Mouse (Mus musculus) stomach, postnatal 0 days (tissue): ENCODE data around the gene Cyp27b1. TPM values are rescaled to one million over a fixed set of nuclear protein-coding genes. Genes with fewer than 3 reads are reported as not detected.
"Not testable (repeated sequence)": the region's sequence is repeated elsewhere in the genome, so short reads cannot be mapped to it uniquely, and the experiment has no call there.

ENCODE experiments used
- ATAC-seq: fragments of 200-750 bp; cut with Nextera tagmentation; 2 replicates; pipeline ENCODE4 v1.8.0; 2017; ENCODE audit not compliant: low FRiP score, low TSS enrichment
- DNase-seq: peaks from one replicate; pipeline ENCODE4 v3.0.0-alpha.2; 2016; ENCODE audit warnings: low spot score
- H3K27ac ChIP-seq: fragments of 300-500 bp; sonication (generic); replicated peaks from 2 replicates; pipeline ENCODE4 v1.5.1; 2014; ENCODE audit warnings: mild to moderate bottlenecking, control low read depth
- H3K27me3 ChIP-seq: fragments of 300-500 bp; sonication (generic); 2 replicates; pipeline ENCODE4 v1.6.1; 2014; ENCODE audit warnings: low read length; ENCODE audit not compliant: control insufficient read depth, insufficient read depth
- H3K36me3 ChIP-seq: fragments of 300-500 bp; sonication (generic); 2 replicates; pipeline ENCODE4 v1.6.1; 2014; ENCODE audit warnings: low read length, mixed read lengths; ENCODE audit not compliant: control insufficient read depth, insufficient read depth
- H3K4me1 ChIP-seq: fragments of 300-500 bp; sonication (generic); replicated peaks from 2 replicates; pipeline ENCODE4 v1.6.1; 2014; ENCODE audit warnings: antibody characterized with exemption; ENCODE audit not compliant: control insufficient read depth, insufficient read depth
- H3K4me2 ChIP-seq: fragments of 300-500 bp; sonication (generic); replicated peaks from 2 replicates; pipeline ENCODE4 v1.6.1; 2014; ENCODE audit warnings: low read depth, mild to moderate bottlenecking, control low read depth, moderate library complexity
- H3K4me3 ChIP-seq: fragments of 300-500 bp; sonication (generic); 2 replicates; pipeline ENCODE4 v1.5.1; 2014; ENCODE audit warnings: low read depth, low read length, control low read depth
- H3K9ac ChIP-seq: fragments of 300-500 bp; sonication (generic); 2 replicates; pipeline ENCODE4 v1.6.1; 2014; ENCODE audit warnings: mild to moderate bottlenecking, low read length, control low read depth, mixed read lengths
- H3K9me3 ChIP-seq: fragments of 300-500 bp; sonication (generic); 2 replicates; pipeline ENCODE4 v1.6.1; 2016; ENCODE audit warnings: low read length; ENCODE audit not compliant: control insufficient read depth
- CTCF ChIP-seq: IDR thresholded peaks from 2 replicates; pipeline ENCODE4 v1.5.1; 2016; ENCODE audit warnings: antibody characterized with exemption, low read depth, mild to moderate bottlenecking, moderate library complexity
- EP300 ChIP-seq: optimal IDR thresholded peaks from 2 replicates; pipeline ENCODE3; 2016; ENCODE audit warnings: antibody characterized with exemption
- WGBS: fragments of 180-500 bp; shearing (Covaris S2); extraction: QIAGEN DNeasy Blood & Tissue Kit; methylation state at CpG from one replicate; pipeline ENCODE4 v1.1.7; 2014; 5-methylcytosine and 5-hydroxymethylcytosine counted together
- polyA plus RNA-seq: library from polyadenylated mRNA; unstranded; fragments of >200 nt; fragmentation: Nextera tagmentation; extraction: Ambion mirVana; gene quantifications from 2 replicates; pipeline ENCODE4 v1.2.1, GENCODE M21; 2015

Cyp27b1 gene
- polyA plus RNA-seq, 1 experiment from 2014 or later: 0.13 TPM

DNA sequence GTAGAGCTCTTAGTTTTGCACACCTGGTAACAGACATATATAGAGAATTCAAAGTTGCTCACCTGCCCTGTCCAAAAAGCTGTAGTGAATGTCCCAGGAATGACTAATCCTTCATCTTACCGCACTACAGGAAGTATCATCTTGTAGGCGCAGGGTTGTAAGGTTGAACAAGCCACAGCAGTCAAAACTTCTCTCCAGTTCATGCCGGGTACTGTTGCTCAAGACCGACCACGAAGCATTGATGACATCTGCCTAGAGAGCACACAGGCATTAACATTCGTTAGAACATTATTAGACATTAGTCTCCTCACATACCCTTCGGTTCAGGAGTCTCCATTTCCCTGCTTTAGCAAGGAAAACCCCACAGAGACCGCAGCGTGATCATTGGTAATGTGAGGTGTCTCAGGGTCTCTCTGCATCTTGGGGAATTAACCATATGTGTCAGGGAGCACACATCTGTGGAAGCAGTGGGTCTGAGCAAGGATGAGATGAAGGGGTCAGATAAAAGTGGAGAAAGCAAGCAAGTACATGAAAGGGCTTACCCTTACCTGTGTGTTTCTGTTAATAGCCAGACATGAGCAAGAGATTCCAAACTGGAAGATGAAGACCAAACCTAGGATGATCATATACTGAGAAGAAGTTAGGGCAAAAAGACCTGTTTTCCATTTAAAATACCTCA, 20.4 kb downstream of the Cyp27b1 start:
- no peaks in the 10 kb centered on the region for H3K27me3 ChIP-seq
- no peak overlapping the region for H3K4me3 ChIP-seq
- no peak overlapping the region; the same call in 1 of the 2 replicates for H3K9ac ChIP-seq
- no peaks in the 10 kb centered on the region for H3K9me3 ChIP-seq
- DNase-seq (no peak), ATAC-seq (no peak)
- no peak overlapping the region; the same call in 1 of the 2 replicates for H3K4me2 ChIP-seq
- H3K4me1 ChIP-seq: 0 out of 2 replicates have a peak, but pooled peaks cover 2% of the 10 kb centered on the region
- H3K27ac ChIP-seq: no peak overlapping the region
- peaks cover 13% of the 10 kb centered on the region for H3K36me3 ChIP-seq
- WGBS: 63% methylated on average over 9 of the region's 9 CpGs
- TF ChIP-seq EP300: no peak
- no peak for TF ChIP-seq CTCF

DNA sequence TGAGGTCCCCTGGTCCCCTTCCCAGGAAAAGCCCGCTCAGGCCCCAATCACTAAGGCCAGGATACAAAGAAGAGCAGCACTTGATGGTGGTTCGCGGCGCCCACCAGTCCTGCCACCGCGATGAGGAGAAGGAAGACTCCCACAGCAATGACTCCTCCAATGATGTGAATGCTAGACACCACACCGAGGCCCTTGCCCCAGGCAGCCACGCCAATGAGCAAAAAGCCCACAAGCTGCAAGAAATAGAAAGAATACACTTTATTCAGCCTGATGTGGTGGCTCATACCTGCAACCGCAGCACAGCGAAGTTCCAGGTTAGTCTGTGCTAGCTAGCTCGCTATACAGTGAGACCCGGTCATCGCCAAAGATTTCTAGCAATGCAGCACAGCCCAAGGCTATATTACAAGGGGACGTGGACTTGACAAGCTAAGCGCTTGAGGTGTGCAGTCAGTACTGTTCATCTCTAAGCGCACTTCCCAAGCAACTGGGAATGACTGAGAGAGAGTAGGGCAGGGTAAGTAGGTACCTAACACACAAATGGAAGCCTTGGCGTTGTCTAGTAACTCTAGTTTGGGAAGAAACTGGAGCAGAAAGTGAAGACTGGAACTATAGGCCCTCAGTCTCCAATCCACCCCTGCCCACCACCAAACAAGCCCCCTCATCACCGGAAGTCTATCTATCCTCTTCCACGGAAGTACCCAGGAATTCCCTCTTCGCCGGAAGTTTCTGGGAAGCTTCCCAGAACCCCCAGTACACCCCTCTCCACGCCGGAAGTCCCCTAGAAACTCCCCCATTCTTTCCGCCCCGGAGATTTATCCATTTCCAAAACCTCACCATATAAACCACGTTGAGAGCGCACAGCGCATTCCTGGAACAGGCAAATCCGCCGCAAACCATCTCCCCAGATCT, 21.5 kb downstream of the Cyp27b1 start:
- Histone ChIP-seq H3K4me2 (peak overlapping the region; percentile 84), H3K4me1 (0 out of 2 replicates have a peak, but pooled peaks cover 2% of the 10 kb centered on the region), H3K9me3 (no peaks in the 10 kb centered on the region), H3K27ac (peak overlapping the region; percentile 88), H3K4me3 (peak overlapping the region; percentile 62), H3K9ac (peak overlapping the region; percentile 78), H3K36me3 (peaks cover 13% of the 10 kb centered on the region), H3K27me3 (no peaks in the 10 kb centered on the region)
- 7% methylated on average over 30 of the region's 30 CpGs for WGBS
- ATAC-seq: peak; percentile 25
- TF ChIP-seq CTCF (no peak), EP300 (no peak)
- DNase-seq: no peak

- H3K36me3 ChIP-seq: peaks cover 9% of the 10 kb centered on the region
- 0 out of 2 replicates have a peak, but pooled peaks cover 2% of the 10 kb centered on the region for H3K4me1 ChIP-seq
- H3K4me3 ChIP-seq: peak within 1 kb of the TSS; percentile 62
- peak; percentile 89 for ATAC-seq
- DNase-seq: peak; percentile 89
- no peaks in the 10 kb centered on the region for H3K27me3 ChIP-seq
- no peaks in the 10 kb centered on the region for H3K9me3 ChIP-seq
- H3K4me2 ChIP-seq: peak within 1 kb of the TSS; percentile 84
- H3K27ac ChIP-seq: peak within 1 kb of the TSS; percentile 88
- TF ChIP-seq EP300: no peak
- no peak for TF ChIP-seq CTCF
- H3K9ac ChIP-seq: peak within 1 kb of the TSS; percentile 78
- under 1% methylated on average over 36 of the region's 36 CpGs for WGBS
Measured at GRCm38 (mm10) chr10:127070190-127071121, 22.4 kb downstream of the Cyp27b1 start, which contains the start of gene Tspan31. Tspan31 (minus strand) TSS chr10:127070264.

- Histone ChIP-seq H3K4me2 (peak overlapping the region; percentile 84), H3K27me3 (no peaks in the 10 kb centered on the region), H3K36me3 (peaks cover 9% of the 10 kb centered on the region), H3K9me3 (no peaks in the 10 kb centered on the region), H3K27ac (no peak overlapping the region), H3K9ac (no peak overlapping the region), H3K4me1 (0 out of 2 replicates have a peak, but pooled peaks cover 2% of the 10 kb centered on the region), H3K4me3 (no peak overlapping the region)
- 65% methylated on average over 9 of the region's 9 CpGs for WGBS
- TF ChIP-seq CTCF: no peak
- TF ChIP-seq EP300: no peak
- DNase-seq: no peak
- no peak for ATAC-seq
Measured at GRCm38 (mm10) chr10:127071203-127071602, 23.2 kb downstream of the Cyp27b1 start.

- not testable (repeated sequence) for H3K9ac ChIP-seq, H3K4me2 ChIP-seq
- WGBS: 74% methylated on average over 4 of the region's 4 CpGs
Measured at GRCm38 (mm10) chr10:127072270-127072669, 24.2 kb downstream of the Cyp27b1 start.

GRCm38 (mm10) chr10:127072969-127073368, 24.9 kb downstream of the Cyp27b1 start:
- H3K9ac ChIP-seq, H3K4me2 ChIP-seq, H3K27ac ChIP-seq, H3K27me3 ChIP-seq, H3K4me3 ChIP-seq, H3K9me3 ChIP-seq, H3K36me3 ChIP-seq, ATAC-seq, DNase-seq, H3K4me1 ChIP-seq: not testable (repeated sequence)
- 80% methylated on average over 2 of the region's 2 CpGs for WGBS

More at GRCm38 (mm10) chr10:127072270-127072669, 24.2 kb downstream of the Cyp27b1 start:
- not testable (repeated sequence) for H3K4me1 ChIP-seq, H3K4me3 ChIP-seq, H3K27ac ChIP-seq, H3K27me3 ChIP-seq, DNase-seq, ATAC-seq, H3K9me3 ChIP-seq, H3K36me3 ChIP-seq
- peak; percentile 43; the same call in 1 of the 2 replicates for TF ChIP-seq CTCF
